27 mouse cellular contexts compared by ENCODE assay signal in genomic region chr4:115614005-115614404, GRCm38 (mm10). TPM values are rescaled to one million over a fixed set of nuclear protein-coding genes. Genes with fewer than 3 reads are reported as not detected.
DNase-seq lines count a peak whose midpoint lies in the region; ATAC-seq and TF ChIP-seq lines count a peak whose summit lies in the region.
"Had no signal": no experiment of that assay in that cellular context is flagged by ENCODE, and none has a peak within 500 bp of the region (broad histone marks: within the 10 kb centered on the region; RNA-seq: fewer than 3 reads in every experiment).

No protein-coding gene starts in this region.

- no peaks in the 10 kb centered on the region for H3K27me3 ChIP-seq in heart, adult 2 months (ENCODE audit: control insufficient read depth, insufficient read depth, low read length)
- H3K27me3 ChIP-seq: embryonic facial prominence, embryonic 13.5 days; embryonic facial prominence, embryonic 15.5 days; forebrain, embryonic 12.5 days had no signal

- TF ChIP-seq CTCF in heart, adult 2 months (IDR thresholded peaks at IDR 0.05) = no peak

- H3K4me1 ChIP-seq in heart, adult 2 months (ENCODE audit: control insufficient read depth, insufficient read depth, low read length) = no peaks in the 10 kb centered on the region
- H3K4me1 ChIP-seq: embryonic facial prominence, embryonic 13.5 days; embryonic facial prominence, embryonic 15.5 days; forebrain, embryonic 10.5 days; forebrain, embryonic 12.5 days had no signal

- H3K36me3 ChIP-seq in heart, adult 2 months (ENCODE audit: control insufficient read depth, insufficient read depth, low read length) = no peaks in the 10 kb centered on the region
- H3K36me3 ChIP-seq: embryonic facial prominence, embryonic 13.5 days; embryonic facial prominence, embryonic 15.5 days; forebrain, embryonic 10.5 days; forebrain, embryonic 12.5 days had no signal

- intact Hi-C loops in heart, adult 2 months (cut with DNase I) = no loop called here

- no peak overlapping the region for H3K4me3 ChIP-seq in heart, adult 2 months
- H3K4me3 ChIP-seq: embryonic facial prominence, embryonic 13.5 days; embryonic facial prominence, embryonic 15.5 days; erythroblast, embryonic 14.5 days; forebrain, embryonic 10.5 days; forebrain, embryonic 12.5 days had no signal

- peak; percentile 45 for ATAC-seq in CD4-positive, CD25-positive, alpha-beta regulatory T cell, adult 4 months
- ATAC-seq in common myeloid progenitor, adult 5-6 weeks (replicated peaks; ENCODE audit: low read depth, poor library complexity, severe bottlenecking) = peak; percentile 68; the same call in 1 of the 2 replicates
- peak; percentile 56 for ATAC-seq in inflammation-experienced regulatory T-cells, adult 6 months
- ATAC-seq: forebrain, embryonic 14.5 days; forebrain, embryonic 16.5 days had no signal

- TF ChIP-seq POLR2A in heart, adult 2 months (IDR thresholded peaks at IDR 0.05; ENCODE audit: insufficient read depth, low read depth, low read length) = no peak

- DNase-seq in heart, adult 2 months = no peak
- DNase-seq in testis, postnatal 10 days (ENCODE audit: low spot score) = no peak
- DNase-seq in embryo, embryonic 9.5 days (ENCODE audit: extremely low spot score) = no peak
- DNase-seq: adrenal gland, adult 8-10 months; adrenal gland, postnatal 14 days; adrenal gland, postnatal 36 days; B cell, adult 2 months; cerebellum, adult 11-12 months; cerebellum, adult 2 months; cerebellum, adult 9-10 months; cerebellum, postnatal 10 days; cerebellum, postnatal 25 days had no signal

- TF ChIP-seq EP300 in heart, adult 2 months (IDR thresholded peaks at IDR 0.05; ENCODE audit: insufficient read depth, low read depth, low read length) = no peak

- H3K9ac ChIP-seq in heart, adult 2 months (ENCODE audit: low read depth, low read length) = no peak overlapping the region
- H3K9ac ChIP-seq: embryonic facial prominence, embryonic 13.5 days; embryonic facial prominence, embryonic 15.5 days; forebrain, embryonic 12.5 days had no signal

- no peak overlapping the region for H3K27ac ChIP-seq in heart, adult 2 months
- H3K27ac ChIP-seq: embryonic facial prominence, embryonic 13.5 days; embryonic facial prominence, embryonic 15.5 days; forebrain, embryonic 10.5 days; forebrain, embryonic 12.5 days had no signal

- no peaks in the 10 kb centered on the region for H3K79me2 ChIP-seq in heart, adult 2 months (replicated peaks; ENCODE audit: control insufficient read depth, insufficient read depth, low read length)

RNA-seq across cellular contexts. Expression of gene Cyp4a32, which starts 13.2 kb away (rescaled TPM):
- not detected for polyA plus RNA-seq in CD4-positive, CD25-positive, alpha-beta regulatory T cell, adult 4 months (2017; shearing (Covaris generic))
- not detected in 2 replicates for total RNA-seq in common myeloid progenitor, adult 5-6 weeks (2017)
- not detected for polyA plus RNA-seq in inflammation-experienced regulatory T-cells, adult 6 months (2017; shearing (Covaris generic))
- total RNA-seq in heart, adult 2 months (2021) = not detected
- polyA plus RNA-seq in heart, adult 2 months (2012; rRNA removed) = not detected in 2 replicates
- total RNA-seq: adrenal gland, adult 18-20 months; adrenal gland, adult 8-10 months; adrenal gland, postnatal 36 days; ES-E14; MEL had no signal
- polyA plus RNA-seq: cerebellum, adult 2 months; embryonic facial prominence, embryonic 11.5 days; embryonic facial prominence, embryonic 13.5 days; embryonic facial prominence, embryonic 15.5 days; erythroblast, embryonic 14.5 days; forebrain, embryonic 10.5 days; forebrain, embryonic 12.5 days; forebrain, embryonic 14.5 days; forebrain, embryonic 16.5 days; frontal cortex, adult 2 months had no signal

RNA-seq across cellular contexts. Expression of gene Cyp4b1, which starts 33.5 kb away (rescaled TPM):
- polyA plus RNA-seq in CD4-positive, CD25-positive, alpha-beta regulatory T cell, adult 4 months (2017; shearing (Covaris generic)) = not detected
- total RNA-seq in common myeloid progenitor, adult 5-6 weeks (2017) = 0.14 and 2.9 TPM in 2 replicates
- polyA plus RNA-seq in inflammation-experienced regulatory T-cells, adult 6 months (2017; shearing (Covaris generic)) = not detected
- 10 to 100 TPM; 28.3 to 29.2 TPM for total RNA-seq in heart, adult 2 months (2021)
- polyA plus RNA-seq in heart, adult 2 months (2012; rRNA removed) = 56.5 and 61.1 TPM in 2 replicates
- total RNA-seq: ES-E14 had no signal
- polyA plus RNA-seq: embryonic facial prominence, embryonic 11.5 days; forebrain, embryonic 10.5 days had no signal

RNA-seq across cellular contexts. Expression of gene Cyp4a31, which starts 50.6 kb away (rescaled TPM):
- polyA plus RNA-seq in CD4-positive, CD25-positive, alpha-beta regulatory T cell, adult 4 months (2017; shearing (Covaris generic)) = not detected
- total RNA-seq in common myeloid progenitor, adult 5-6 weeks (2017) = not detected in 2 replicates
- polyA plus RNA-seq in inflammation-experienced regulatory T-cells, adult 6 months (2017; shearing (Covaris generic)) = not detected
- not detected for total RNA-seq in heart, adult 2 months (2021)
- not detected in 2 replicates for polyA plus RNA-seq in heart, adult 2 months (2012; rRNA removed)
- total RNA-seq: adrenal gland, adult 18-20 months; adrenal gland, postnatal 36 days; ES-E14; MEL had no signal
- polyA plus RNA-seq: cerebellum, adult 2 months; embryonic facial prominence, embryonic 11.5 days; embryonic facial prominence, embryonic 13.5 days; embryonic facial prominence, embryonic 15.5 days; erythroblast, embryonic 14.5 days; forebrain, embryonic 10.5 days; forebrain, embryonic 12.5 days; forebrain, embryonic 14.5 days; forebrain, embryonic 16.5 days; frontal cortex, adult 2 months had no signal

Comparison
In these comparisons a context has a peak if more than half of its experiments do, and no peak if none do; other contexts are left out.
1. RNA of gene Cyp4b1, which starts 33.5 kb away (polyA plus RNA-seq): 56.5 to 61.1 TPM in heart, adult 2 months; not detected in CD4-positive, CD25-positive, alpha-beta regulatory T cell, adult 4 months and not detected in inflammation-experienced regulatory T-cells, adult 6 months; every median in the first group is over 10 times any median in the second.
2. Peak in every context shown above with its lines, with median percentiles within 50 percentile points of each other: ATAC-seq.